Mouse (Mus musculus) intestine, embryonic 14.5 days (tissue): Measurements from ENCODE around the gene 9430015G10Rik. TPM values are rescaled to one million over a fixed set of nuclear protein-coding genes. Genes with fewer than 3 reads are reported as not detected.

Experiments used
- ATAC-seq: fragments of 200-750 bp; cut with Nextera tagmentation; replicated peaks from 2 replicates; pipeline ENCODE4 v1.8.0; 2017; ENCODE audit warnings: low read depth, moderate number of reproducible peaks, moderate TSS enrichment, moderate library complexity; ENCODE audit not compliant: low FRiP score, low TSS enrichment
- DNase-seq: peaks from one replicate; pipeline ENCODE4 v3.0.0-alpha.2; 2018; ENCODE audit warnings: low spot score
- H3K27ac ChIP-seq: fragments of 300-500 bp; sonication (generic); 2 replicates; pipeline ENCODE4 v1.5.1; 2014; ENCODE audit warnings: low read depth, mild to moderate bottlenecking, control low read depth
- H3K27me3 ChIP-seq: fragments of 300-500 bp; sonication (generic); replicated peaks from 2 replicates; pipeline ENCODE4 v1.6.1; 2014; ENCODE audit warnings: low read length, control low read depth; ENCODE audit not compliant: control insufficient read depth, insufficient read depth
- H3K36me3 ChIP-seq: fragments of 300-500 bp; sonication (generic); 2 replicates; pipeline ENCODE4 v1.6.1; 2014; ENCODE audit warnings: low read length, control low read depth; ENCODE audit not compliant: control insufficient read depth, insufficient read depth
- H3K4me1 ChIP-seq: fragments of 300-500 bp; sonication (generic); replicated peaks from 2 replicates; pipeline ENCODE4 v1.6.1; 2014; ENCODE audit warnings: low read length, control low read depth, mixed read lengths; ENCODE audit not compliant: control insufficient read depth, insufficient read depth
- H3K4me2 ChIP-seq: fragments of 300-500 bp; sonication (generic); 2 replicates; pipeline ENCODE4 v1.6.1; 2014; ENCODE audit warnings: low read length
- H3K4me3 ChIP-seq: fragments of 300-500 bp; sonication (generic); 2 replicates; pipeline ENCODE4 v1.5.1; 2014; ENCODE audit warnings: low read depth, low read length, control low read depth, mixed read lengths
- H3K9ac ChIP-seq: fragments of 300-500 bp; sonication (generic); 2 replicates; pipeline ENCODE4 v1.6.1; 2014; ENCODE audit warnings: mild to moderate bottlenecking, low read length
- H3K9me3 ChIP-seq: fragments of 300-500 bp; sonication (generic); 2 replicates; pipeline ENCODE4 v1.6.1; 2016; ENCODE audit warnings: low read length, control low read depth; ENCODE audit not compliant: control insufficient read depth
- WGBS: fragments of 180-500 bp; shearing (Covaris S2); extraction: QIAGEN DNeasy Blood & Tissue Kit; methylation state at CpG from one replicate; pipeline ENCODE4 v1.1.7; 2014; 5-methylcytosine and 5-hydroxymethylcytosine counted together
- polyA plus RNA-seq: library from polyadenylated mRNA; unstranded; fragments of >200 nt; fragmentation: Nextera tagmentation; extraction: Ambion mirVana; gene quantifications from 2 replicates; pipeline ENCODE4 v1.2.1, GENCODE M21; 2014

The 9430015G10Rik gene
- polyA plus RNA-seq, 1 experiment from 2014 or later: 34.5 TPM

GRCm38 (mm10) chr4:156169129-156169528 is 59.3 kb downstream of the 9430015G10Rik start:
- H3K36me3 ChIP-seq: peaks cover 99% of the 10 kb centered on the region
- no peak overlapping the region for H3K9ac ChIP-seq
- no peak overlapping the region for H3K27ac ChIP-seq
- no peak overlapping the region for H3K4me2 ChIP-seq
- H3K4me3 ChIP-seq: no peak overlapping the region
- WGBS: 95% methylated on average over 10 of the region's 10 CpGs
- no peaks in the 10 kb centered on the region for H3K4me1 ChIP-seq
- H3K27me3 ChIP-seq: no peaks in the 10 kb centered on the region
- DNase-seq: no peak
- ATAC-seq: no peak
- no peaks in the 10 kb centered on the region for H3K9me3 ChIP-seq

GRCm38 (mm10) chr4:156171828-156172227 is 62.0 kb downstream of the 9430015G10Rik start:
- no peaks in the 10 kb centered on the region for H3K27me3 ChIP-seq
- ATAC-seq (no peak), DNase-seq (no peak)
- H3K9me3 ChIP-seq: no peaks in the 10 kb centered on the region
- no peaks in the 10 kb centered on the region for H3K4me1 ChIP-seq
- H3K9ac ChIP-seq: no peak overlapping the region
- H3K4me2 ChIP-seq: no peak overlapping the region
- no peak overlapping the region for H3K27ac ChIP-seq
- 99% methylated on average over 11 of the region's 11 CpGs for WGBS
- no peak overlapping the region for H3K4me3 ChIP-seq
- H3K36me3 ChIP-seq: peaks cover 99% of the 10 kb centered on the region

Other genes starting within 250 kb of the 9430015G10Rik start
- 0.38 and 0.43 TPM in 2 replicates for gene Tas1r3, start 246.6 kb upstream of the 9430015G10Rik start, polyA plus RNA-seq
- gene Cptp, start 240.5 kb upstream of the 9430015G10Rik start, polyA plus RNA-seq: 20.5 and 21.4 TPM in 2 replicates
- 69.3 and 76.4 TPM in 2 replicates for gene Ints11, start 240.4 kb upstream of the 9430015G10Rik start, polyA plus RNA-seq
- gene Pusl1, start 218.2 kb upstream of the 9430015G10Rik start, polyA plus RNA-seq: 55.6 and 55.9 TPM in 2 replicates
- gene Acap3, start 218.2 kb upstream of the 9430015G10Rik start, polyA plus RNA-seq: 16.2 and 16.6 TPM in 2 replicates
- gene Ube2j2, start 166.2 kb upstream of the 9430015G10Rik start, polyA plus RNA-seq: 114 and 124 TPM in 2 replicates
- 55.5 and 56.1 TPM in 2 replicates for gene C1qtnf12, start 147.7 kb upstream of the 9430015G10Rik start, polyA plus RNA-seq
- 16.6 and 17.9 TPM in 2 replicates for gene B3galt6, start 117.3 kb upstream of the 9430015G10Rik start, polyA plus RNA-seq
- 157 and 165 TPM in 2 replicates for gene Sdf4, start 117.1 kb upstream of the 9430015G10Rik start, polyA plus RNA-seq
- 0.50 and 0.56 TPM in 2 replicates for gene Tnfrsf4, start 96.1 kb upstream of the 9430015G10Rik start, polyA plus RNA-seq
- 1.6 and 2.0 TPM in 2 replicates for gene Tnfrsf18, start 83.8 kb upstream of the 9430015G10Rik start, polyA plus RNA-seq
- 2.7 and 3.5 TPM in 2 replicates for gene Ttll10, start 50.6 kb upstream of the 9430015G10Rik start, polyA plus RNA-seq
- 0.14 and 0.16 TPM in 2 replicates for gene Rnf223, start 20.5 kb downstream of the 9430015G10Rik start, polyA plus RNA-seq
- gene Agrn, start 87.5 kb downstream of the 9430015G10Rik start, polyA plus RNA-seq: 80.6 and 82.1 TPM in 2 replicates
- 0.58 and 0.91 TPM in 2 replicates for gene Isg15, start 90.8 kb downstream of the 9430015G10Rik start, polyA plus RNA-seq
- gene AW011738, start 93.3 kb downstream of the 9430015G10Rik start, polyA plus RNA-seq: 0.69 and 1.1 TPM in 2 replicates
- gene Perm1, start 105.9 kb downstream of the 9430015G10Rik start, polyA plus RNA-seq: 0.51 and 0.54 TPM in 2 replicates
- gene Plekhn1, start 124.9 kb downstream of the 9430015G10Rik start, polyA plus RNA-seq: 19.7 and 20.1 TPM in 2 replicates
- 102 and 111 TPM in 2 replicates for gene Noc2l, start 126.0 kb downstream of the 9430015G10Rik start, polyA plus RNA-seq
- 0.20 and 0.42 TPM in 2 replicates for gene Samd11, start 145.7 kb downstream of the 9430015G10Rik start, polyA plus RNA-seq
- gene Vmn2r-ps159, start 221.1 kb downstream of the 9430015G10Rik start, polyA plus RNA-seq: not detected in 2 replicates